Mouse (Mus musculus) heart, postnatal 0 days (tissue): ENCODE results near the gene Bclaf1.

Experiments used
- CTCF ChIP-seq: IDR thresholded peaks from 2 replicates; pipeline ENCODE4 v1.5.1; 2016; ENCODE audit warnings: antibody characterized with exemption, control low read depth, low read depth
- EP300 ChIP-seq: IDR thresholded peaks from 2 replicates; pipeline ENCODE4 v1.6.1; 2016; ENCODE audit warnings: antibody characterized with exemption, low read depth

DNA sequence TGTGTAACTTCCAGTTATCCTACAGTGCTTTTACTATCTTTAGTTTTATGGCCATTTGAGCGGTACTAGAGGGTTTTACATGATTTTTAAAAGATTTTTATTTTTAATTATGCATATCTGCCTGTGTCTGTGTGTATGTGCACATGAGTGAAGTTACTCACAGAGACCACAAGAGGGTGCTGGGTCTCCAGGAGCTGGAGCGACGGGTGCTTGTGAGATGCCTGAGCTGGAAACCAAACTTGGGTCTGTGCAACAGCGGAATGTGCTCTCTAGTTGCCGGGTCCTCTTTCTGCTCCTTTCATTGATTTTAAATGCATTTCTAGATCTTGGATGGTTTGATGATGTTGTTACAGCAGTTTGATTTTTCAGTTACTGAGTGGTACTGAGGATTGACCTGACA lies 59.8 kb downstream of the Bclaf1 start:
- no peak for TF ChIP-seq CTCF
- TF ChIP-seq EP300 = no peak
